Mouse (Mus musculus) heart, embryonic 13.5 days (tissue): ENCODE measurements at regions not wholly inside any gene's neighbourhood (a gene's known extent, or its start where the extent isn't known, plus 50 kb on each side); places are given as distances from the start of the nearest gene placed in this dataset.

Experiments
- ATAC-seq: fragments of 200-750 bp; cut with Nextera tagmentation; 2 replicates; pipeline ENCODE4 v1.8.0; 2017; ENCODE audit warnings: moderate TSS enrichment; ENCODE audit not compliant: insufficient number of reproducible peaks, low FRiP score, low TSS enrichment; ENCODE audit errors: extremely low read depth
- H3K27ac ChIP-seq: fragments of 300-500 bp; sonication (generic); replicated peaks from 2 replicates; pipeline ENCODE4 v1.5.1; 2015; ENCODE audit warnings: moderate library complexity, mild to moderate bottlenecking, inconsistent platforms
- H3K27me3 ChIP-seq: fragments of 300-500 bp; sonication (generic); replicated peaks from 2 replicates; pipeline ENCODE4 v1.6.1; 2015; ENCODE audit warnings: mild to moderate bottlenecking, inconsistent platforms
- H3K36me3 ChIP-seq: fragments of 300-500 bp; sonication (generic); 2 replicates; pipeline ENCODE4 v1.6.1; 2015; ENCODE audit warnings: mild to moderate bottlenecking, inconsistent platforms
- H3K4me1 ChIP-seq: fragments of 300-500 bp; sonication (generic); 2 replicates; pipeline ENCODE4 v1.6.1; 2015; ENCODE audit warnings: inconsistent platforms
- H3K4me2 ChIP-seq: fragments of 300-500 bp; sonication (generic); 2 replicates; pipeline ENCODE4 v1.6.1; 2015; ENCODE audit warnings: inconsistent platforms, mild to moderate bottlenecking, moderate library complexity
- H3K4me3 ChIP-seq: fragments of 300-500 bp; sonication (generic); 2 replicates; pipeline ENCODE4 v1.5.1; 2015; ENCODE audit warnings: moderate library complexity, mild to moderate bottlenecking, inconsistent platforms
- H3K9ac ChIP-seq: fragments of 300-500 bp; sonication (generic); 2 replicates; pipeline ENCODE4 v1.6.1; 2015; ENCODE audit warnings: inconsistent platforms, mild to moderate bottlenecking, moderate library complexity
- H3K9me3 ChIP-seq: fragments of 300-500 bp; sonication (generic); 2 replicates; pipeline ENCODE4 v1.6.1; 2016; ENCODE audit warnings: inconsistent platforms
- WGBS: fragments of 180-500 bp; shearing (Covaris S2); methylation state at CpG from one replicate; pipeline ENCODE4 v1.1.7; 2015; ENCODE audit warnings: mixed read lengths; 5-methylcytosine and 5-hydroxymethylcytosine counted together

GRCm38 (mm10) chr11:24613529-24613928 lies 535.7 kb downstream of the Bcl11a start:
- H3K4me2 ChIP-seq, result peak overlapping the region; percentile 25
- H3K4me3 ChIP-seq, result no peak overlapping the region
- H3K27me3 ChIP-seq, result no peaks in the 10 kb centered on the region
- no peak overlapping the region for H3K9ac ChIP-seq
- 16% methylated on average over 5 of the region's 5 CpGs for WGBS
- H3K4me1 ChIP-seq, result peaks cover 11% of the 10 kb centered on the region
- no peak overlapping the region; the same call in 1 of the 2 replicates for H3K27ac ChIP-seq
- ATAC-seq, result no peak
- H3K9me3 ChIP-seq, result no peaks in the 10 kb centered on the region
- H3K36me3 ChIP-seq, result no peaks in the 10 kb centered on the region

- ATAC-seq, result no peak
- no peak overlapping the region for H3K4me3 ChIP-seq
- H3K27me3 ChIP-seq, result no peaks in the 10 kb centered on the region
- H3K9ac ChIP-seq, result no peak overlapping the region
- no peak overlapping the region for H3K4me2 ChIP-seq
- no peak overlapping the region for H3K27ac ChIP-seq
- peaks cover 11% of the 10 kb centered on the region for H3K4me1 ChIP-seq
- 60% methylated on average over 1 of the region's 1 CpGs for WGBS
- H3K36me3 ChIP-seq, result no peaks in the 10 kb centered on the region
- no peaks in the 10 kb centered on the region for H3K9me3 ChIP-seq
Observed at GRCm38 (mm10) chr11:24615436-24615835, 537.6 kb downstream of the Bcl11a start.

- no peak for ATAC-seq
Observed at GRCm38 (mm10) chr11:24618586-24618985, 540.7 kb downstream of the Bcl11a start.

GRCm38 (mm10) chr11:24619021-24619420 lies 541.2 kb downstream of the Bcl11a start:
- 65% methylated on average over 4 of the region's 4 CpGs for WGBS
- Histone ChIP-seq H3K27me3 (no peaks in the 10 kb centered on the region), H3K9me3 (no peaks in the 10 kb centered on the region), H3K36me3 (no peaks in the 10 kb centered on the region), H3K4me1 (peaks cover under 1% of the 10 kb centered on the region; the same call in 1 of the 2 replicates), H3K4me2 (no peak overlapping the region), H3K9ac (no peak overlapping the region), H3K4me3 (no peak overlapping the region), H3K27ac (no peak overlapping the region)
- no peak for ATAC-seq

More at GRCm38 (mm10) chr11:24618586-24618985, 540.7 kb downstream of the Bcl11a start:
- Histone ChIP-seq H3K4me2 (no peak overlapping the region), H3K4me1 (peaks cover 5% of the 10 kb centered on the region), H3K36me3 (no peaks in the 10 kb centered on the region), H3K4me3 (no peak overlapping the region), H3K27ac (no peak overlapping the region), H3K27me3 (no peaks in the 10 kb centered on the region), H3K9ac (no peak overlapping the region), H3K9me3 (no peaks in the 10 kb centered on the region)
- 59% methylated on average over 2 of the region's 2 CpGs for WGBS

GRCm38 (mm10) chr11:24628619-24629018 lies 550.8 kb downstream of the Bcl11a start:
- Histone ChIP-seq H3K9ac (no peak overlapping the region), H3K36me3 (no peaks in the 10 kb centered on the region), H3K4me1 (no peaks in the 10 kb centered on the region), H3K4me2 (no peak overlapping the region), H3K27me3 (no peaks in the 10 kb centered on the region), H3K9me3 (no peaks in the 10 kb centered on the region), H3K27ac (no peak overlapping the region), H3K4me3 (no peak overlapping the region)
- WGBS, result 61% methylated on average over 5 of the region's 5 CpGs
- ATAC-seq, result no peak

- no peaks in the 10 kb centered on the region for H3K36me3 ChIP-seq
Observed at GRCm38 (mm10) chr11:24629431-24629830, 551.6 kb downstream of the Bcl11a start.

GRCm38 (mm10) chr11:24630403-24630900 lies 552.6 kb downstream of the Bcl11a start:
- no peak overlapping the region for H3K27ac ChIP-seq
- no peaks in the 10 kb centered on the region for H3K9me3 ChIP-seq
- ATAC-seq, result no peak
- no peak overlapping the region for H3K4me3 ChIP-seq
- H3K27me3 ChIP-seq, result no peaks in the 10 kb centered on the region
- H3K4me1 ChIP-seq, result no peaks in the 10 kb centered on the region
- H3K36me3 ChIP-seq, result no peaks in the 10 kb centered on the region
- no peak overlapping the region for H3K9ac ChIP-seq
- WGBS, result 52% methylated on average over 1 of the region's 1 CpGs
- no peak overlapping the region for H3K4me2 ChIP-seq

More at GRCm38 (mm10) chr11:24629431-24629830, 551.6 kb downstream of the Bcl11a start:
- 44% methylated on average over 4 of the region's 4 CpGs for WGBS
- no peak overlapping the region for H3K4me2 ChIP-seq
- no peak overlapping the region for H3K9ac ChIP-seq
- no peaks in the 10 kb centered on the region for H3K4me1 ChIP-seq
- no peak for ATAC-seq
- no peak overlapping the region for H3K4me3 ChIP-seq
- no peaks in the 10 kb centered on the region for H3K9me3 ChIP-seq
- no peak overlapping the region for H3K27ac ChIP-seq
- no peaks in the 10 kb centered on the region for H3K27me3 ChIP-seq

GRCm38 (mm10) chr11:24631651-24632050 lies 553.8 kb downstream of the Bcl11a start:
- H3K36me3 ChIP-seq, result no peaks in the 10 kb centered on the region
- no peak overlapping the region for H3K4me2 ChIP-seq
- H3K4me1 ChIP-seq, result no peaks in the 10 kb centered on the region
- H3K9me3 ChIP-seq, result no peaks in the 10 kb centered on the region
- H3K27me3 ChIP-seq, result no peaks in the 10 kb centered on the region
- no peak overlapping the region for H3K9ac ChIP-seq
- no peak for ATAC-seq
- no peak overlapping the region for H3K4me3 ChIP-seq
- no peak overlapping the region for H3K27ac ChIP-seq
- WGBS, result 72% methylated on average over 2 of the region's 2 CpGs

GRCm38 (mm10) chr11:24636716-24637115 lies 558.9 kb downstream of the Bcl11a start:
- H3K27me3 ChIP-seq, result no peaks in the 10 kb centered on the region
- no peak overlapping the region for H3K4me3 ChIP-seq
- ATAC-seq, result no peak
- H3K4me2 ChIP-seq, result no peak overlapping the region
- H3K9ac ChIP-seq, result no peak overlapping the region
- H3K27ac ChIP-seq, result no peak overlapping the region
- 90% methylated on average over 4 of the region's 4 CpGs for WGBS
- no peaks in the 10 kb centered on the region for H3K4me1 ChIP-seq
- no peaks in the 10 kb centered on the region for H3K36me3 ChIP-seq
- H3K9me3 ChIP-seq, result no peaks in the 10 kb centered on the region

- H3K9ac ChIP-seq, result no peak overlapping the region
- no peaks in the 10 kb centered on the region for H3K36me3 ChIP-seq
- H3K27me3 ChIP-seq, result no peaks in the 10 kb centered on the region
- no peaks in the 10 kb centered on the region for H3K9me3 ChIP-seq
- WGBS, result 76% methylated on average over 11 of the region's 11 CpGs
- H3K4me3 ChIP-seq, result no peak overlapping the region
- H3K4me2 ChIP-seq, result no peak overlapping the region
- ATAC-seq, result no peak
- no peaks in the 10 kb centered on the region for H3K4me1 ChIP-seq
- H3K27ac ChIP-seq, result no peak overlapping the region
Observed at GRCm38 (mm10) chr11:24643439-24644109, 565.7 kb downstream of the Bcl11a start.

- no peaks in the 10 kb centered on the region for H3K27me3 ChIP-seq
- 66% methylated on average over 3 of the region's 3 CpGs for WGBS
- no peak overlapping the region for H3K4me2 ChIP-seq
- no peak for ATAC-seq
- H3K4me3 ChIP-seq, result no peak overlapping the region
- no peaks in the 10 kb centered on the region for H3K36me3 ChIP-seq
- no peak overlapping the region for H3K9ac ChIP-seq
- H3K27ac ChIP-seq, result no peak overlapping the region
- no peaks in the 10 kb centered on the region for H3K4me1 ChIP-seq
- no peaks in the 10 kb centered on the region for H3K9me3 ChIP-seq
Observed at GRCm38 (mm10) chr11:24652852-24653251, 575.0 kb downstream of the Bcl11a start.

- Histone ChIP-seq H3K4me1 (no peaks in the 10 kb centered on the region), H3K9me3 (no peaks in the 10 kb centered on the region), H3K27ac (no peak overlapping the region), H3K27me3 (no peaks in the 10 kb centered on the region), H3K4me2 (no peak overlapping the region), H3K9ac (no peak overlapping the region), H3K4me3 (no peak overlapping the region), H3K36me3 (no peaks in the 10 kb centered on the region)
- ATAC-seq, result no peak
- 80% methylated on average over 4 of the region's 4 CpGs for WGBS
Observed at GRCm38 (mm10) chr11:24664082-24664481, 586.2 kb downstream of the Bcl11a start.
